Comparison of ENCODE assay signal across 22 mouse cellular contexts in genomic region chr8:71596798-71597197, GRCm38 (mm10). TPM values are rescaled to one million over a fixed set of nuclear protein-coding genes. Genes with fewer than 3 reads are reported as not detected.
A peak's percentile ranks its signal among the peaks of the same experiment; 100 is the strongest.
DNase-seq lines count a peak whose midpoint lies in the region; ATAC-seq and TF ChIP-seq lines count a peak whose summit lies in the region.
"Had no signal": no experiment of that assay in that cellular context is flagged by ENCODE, and none has a peak within 500 bp of the region (broad histone marks: within the 10 kb centered on the region; RNA-seq: fewer than 3 reads in every experiment).

No protein-coding gene starts in this region.

- no peak for TF ChIP-seq CTCF in midbrain, postnatal 0 days (IDR thresholded peaks at IDR 0.05)
- TF ChIP-seq CTCF in MEL (IDR thresholded peaks at IDR 0.05 in 2 of 3, conservative IDR thresholded peaks at IDR 0.05 in 1 of 3; ENCODE audit: control insufficient read depth in 1 of 3, insufficient read depth in 1 of 3, low read depth in 2 of 3, low read length in 3 of 3, poor library complexity in 1 of 3, severe bottlenecking in 1 of 3) = no peak

- ATAC-seq in midbrain, embryonic 14.5 days (ENCODE audit: low FRiP score, low TSS enrichment) = no peak
- no peak for ATAC-seq in midbrain, postnatal 0 days (ENCODE audit: low FRiP score)
- peak; percentile 17; the same call in 1 of the 2 replicates for ATAC-seq in granulocyte monocyte progenitor cell, adult 5-6 weeks (replicated peaks; ENCODE audit: poor library complexity, severe bottlenecking)

- TF ChIP-seq EP300 in MEL (IDR thresholded peaks at IDR 0.05; ENCODE audit: low read depth in 1 of 2, low read length in 2 of 2) = no peak

- 81% methylated on average over 4 of the region's 4 CpGs for WGBS in midbrain, embryonic 14.5 days
- 82% methylated on average over 4 of the region's 4 CpGs for WGBS in midbrain, postnatal 0 days

- H3K9ac ChIP-seq in midbrain, embryonic 14.5 days (replicated peaks; ENCODE audit: low read length) = 0 out of 2 replicates have a peak overlapping the region, but pooled peaks have one; percentile 16
- H3K9ac ChIP-seq in midbrain, postnatal 0 days (replicated peaks; ENCODE audit: low read length, poor library complexity, severe bottlenecking) = no peak overlapping the region
- H3K9ac ChIP-seq in MEL (ENCODE audit: control insufficient read depth, low read depth, low read length, poor library complexity, severe bottlenecking) = no peak overlapping the region
- H3K9ac ChIP-seq: heart, embryonic 13.5 days; kidney, embryonic 15.5 days; limb, embryonic 15.5 days had no signal

- peaks cover 17% of the 10 kb centered on the region for H3K79me2 ChIP-seq in MEL (ENCODE audit: control insufficient read depth, insufficient read depth, low read length, poor library complexity)

- H3K27ac ChIP-seq in midbrain, embryonic 14.5 days (replicated peaks; ENCODE audit: low read depth, low read length) = no peak overlapping the region
- H3K27ac ChIP-seq in midbrain, postnatal 0 days (ENCODE audit: low read depth, low read length) = no peak overlapping the region
- H3K27ac ChIP-seq in MEL (ENCODE audit: control insufficient read depth, low read depth, low read length) = no peak overlapping the region
- H3K27ac ChIP-seq: heart, embryonic 13.5 days; layer of hippocampus, adult 2 months; limb, embryonic 15.5 days had no signal

- H3K9me3 ChIP-seq in midbrain, embryonic 14.5 days (ENCODE audit: control insufficient read depth, low read length) = no peaks in the 10 kb centered on the region
- no peaks in the 10 kb centered on the region for H3K9me3 ChIP-seq in midbrain, postnatal 0 days (ENCODE audit: low read length)
- H3K9me3 ChIP-seq in MEL (replicated peaks; ENCODE audit: insufficient read depth, low read length) = no peaks in the 10 kb centered on the region
- H3K9me3 ChIP-seq: heart, embryonic 13.5 days; kidney, embryonic 15.5 days; limb, embryonic 15.5 days had no signal

- no peak overlapping the region for H3K4me2 ChIP-seq in midbrain, embryonic 14.5 days (ENCODE audit: low read length)
- no peak overlapping the region for H3K4me2 ChIP-seq in midbrain, postnatal 0 days (ENCODE audit: low read depth, low read length, poor library complexity, severe bottlenecking)
- H3K4me2 ChIP-seq: heart, embryonic 13.5 days had no signal

- H3K36me3 ChIP-seq in midbrain, embryonic 14.5 days (ENCODE audit: control insufficient read depth, insufficient read depth, low read length) = peaks cover 11% of the 10 kb centered on the region; the same call in 1 of the 2 replicates
- H3K36me3 ChIP-seq in midbrain, postnatal 0 days (ENCODE audit: insufficient read depth, low read length) = 0 out of 2 replicates have a peak, but pooled peaks cover 3% of the 10 kb centered on the region
- peaks cover 0 to 12% of the 10 kb centered on the region in 2 experiments; a peak in 3 of 4 replicates for H3K36me3 ChIP-seq in MEL (ENCODE audit: control insufficient read depth in 1 of 2, insufficient read depth in 2 of 2, low read length in 2 of 2)

- no peak for DNase-seq in midbrain, embryonic 14.5 days
- DNase-seq in midbrain, postnatal 0 days (ENCODE audit: low spot score) = no peak
- DNase-seq in MEL (ENCODE audit: low read depth, low spot score) = peak; percentile 85
- DNase-seq in spleen, postnatal 36 days (ENCODE audit: low spot score in 2 of 2) = peak; percentile 87 to 89
- DNase-seq in adrenal gland, adult (ENCODE audit: inconsistent age in 2 of 2, low spot score in 1 of 2) = no peak
- no peak for DNase-seq in cerebellum, adult 9-10 months
- DNase-seq: adrenal gland, adult 8-10 months; cerebellum, adult 8-10 months; gastrocnemius, postnatal 25 days; heart, postnatal 4 days; lung, adult 2 months had no signal

- no peak for TF ChIP-seq POLR2A in MEL (IDR thresholded peaks at IDR 0.05; ENCODE audit: control insufficient read depth in 1 of 2, insufficient read depth in 1 of 2, low read depth in 1 of 2, low read length in 2 of 2, poor library complexity in 1 of 2)

- TF ChIP-seq RAD21 in MEL (IDR thresholded peaks at IDR 0.05; ENCODE audit: low read depth, low read length) = no peak

- H3K27me3 ChIP-seq in midbrain, embryonic 14.5 days (ENCODE audit: control insufficient read depth, insufficient read depth, low read length) = peaks cover 12% of the 10 kb centered on the region
- H3K27me3 ChIP-seq in midbrain, postnatal 0 days (ENCODE audit: insufficient read depth, low read length) = peaks cover 9% of the 10 kb centered on the region
- no peaks in the 10 kb centered on the region for H3K27me3 ChIP-seq in MEL (ENCODE audit: control insufficient read depth in 1 of 2, insufficient read depth in 2 of 2, low read length in 2 of 2)

- H3K4me3 ChIP-seq in midbrain, embryonic 14.5 days (replicated peaks; ENCODE audit: low read depth, low read length) = no peak overlapping the region
- no peak overlapping the region for H3K4me3 ChIP-seq in midbrain, postnatal 0 days (ENCODE audit: low read depth, low read length)
- no peak overlapping the region for H3K4me3 ChIP-seq in MEL (ENCODE audit: control insufficient read depth in 1 of 2, insufficient read depth in 1 of 2, low read depth in 2 of 2, low read length in 2 of 2)
- H3K4me3 ChIP-seq: heart, embryonic 13.5 days; kidney, embryonic 15.5 days; layer of hippocampus, adult 2 months; limb, embryonic 15.5 days had no signal

- H3K4me1 ChIP-seq in midbrain, embryonic 14.5 days (ENCODE audit: control insufficient read depth, insufficient read depth, low read length) = peaks cover 17% of the 10 kb centered on the region
- peaks cover 6% of the 10 kb centered on the region for H3K4me1 ChIP-seq in midbrain, postnatal 0 days (ENCODE audit: insufficient read depth, low read length)
- H3K4me1 ChIP-seq in MEL (ENCODE audit: control insufficient read depth in 1 of 2, insufficient read depth in 2 of 2, low read length in 2 of 2) = peaks cover 9 to 24% of the 10 kb centered on the region in 2 experiments

TF ChIP-seq in MEL, 35 proteins besides CTCF, POLR2A, EP300 and RAD21 (continues in another document):
- TF ChIP-seq MYC (IDR thresholded peaks at IDR 0.05; ENCODE audit: low read depth, low read length) (no peak), CHD2 (IDR thresholded peaks at IDR 0.05; ENCODE audit: low read length) (no peak), GABPA (IDR thresholded peaks at IDR 0.05; ENCODE audit: low read depth, low read length) (no peak), SMC3 (IDR thresholded peaks at IDR 0.05; ENCODE audit: low read depth, low read length) (no peak)

RNA-seq across cellular contexts. Expression of gene Fam129c, which starts 0.7 kb away (rescaled TPM):
- 6.3 and 8.5 TPM in 2 replicates for polyA plus RNA-seq in midbrain, embryonic 14.5 days (2014; fragmentation: Nextera tagmentation; extraction: Ambion mirVana)
- 5.3 and 5.9 TPM in 2 replicates for total RNA-seq in midbrain, postnatal 0 days (2014; rRNA removed)
- 4.5 and 4.7 TPM in 2 replicates for polyA plus RNA-seq in midbrain, postnatal 0 days (2015; fragmentation: Nextera tagmentation; extraction: Ambion mirVana)
- total RNA-seq in MEL (2012; rRNA removed) = 3.8 and 7.6 TPM in 2 replicates
- 1 to 10 TPM in 1 of 2 experiments, not detected in 1; 8.3 TPM for polyA plus RNA-seq in MEL (2012; ENCODE audit: insufficient read depth in 1 of 2, insufficient read length in 2 of 2, low read depth in 1 of 2, low replicate concordance in 2 of 2, missing spikeins in 1 of 2)
- total RNA-seq in granulocyte monocyte progenitor cell, adult 5-6 weeks (2014; fragmentation: Nextera tagmentation) = 11.6 and 11.7 TPM in 2 replicates
- total RNA-seq in granulocyte monocyte progenitor cell, adult 5-6 weeks (2017) = 0.69 and 6.1 TPM in 2 replicates

RNA-seq across cellular contexts. Expression of gene Pgls, which starts 4.8 kb away (rescaled TPM):
- 241 and 269 TPM in 2 replicates for polyA plus RNA-seq in midbrain, embryonic 14.5 days (2014; fragmentation: Nextera tagmentation; extraction: Ambion mirVana)
- total RNA-seq in midbrain, postnatal 0 days (2014; rRNA removed) = 333 and 399 TPM in 2 replicates
- polyA plus RNA-seq in midbrain, postnatal 0 days (2015; fragmentation: Nextera tagmentation; extraction: Ambion mirVana) = 293 and 300 TPM in 2 replicates
- 219 and 257 TPM in 2 replicates for total RNA-seq in MEL (2012; rRNA removed)
- polyA plus RNA-seq in MEL (2012; ENCODE audit: insufficient read depth in 1 of 2, insufficient read length in 2 of 2, low read depth in 1 of 2, low replicate concordance in 2 of 2, missing spikeins in 1 of 2) = 100 to 1,000 TPM in 1 of 2 experiments, not detected in 1; 225 TPM
- total RNA-seq in granulocyte monocyte progenitor cell, adult 5-6 weeks (2014; fragmentation: Nextera tagmentation) = 143 and 180 TPM in 2 replicates
- total RNA-seq in granulocyte monocyte progenitor cell, adult 5-6 weeks (2017) = 155 and 185 TPM in 2 replicates

RNA-seq across cellular contexts. Expression of gene Colgalt1, which starts 14.0 kb away (rescaled TPM):
- 60.4 and 70.3 TPM in 2 replicates for polyA plus RNA-seq in midbrain, embryonic 14.5 days (2014; fragmentation: Nextera tagmentation; extraction: Ambion mirVana)
- 104 and 106 TPM in 2 replicates for total RNA-seq in midbrain, postnatal 0 days (2014; rRNA removed)
- polyA plus RNA-seq in midbrain, postnatal 0 days (2015; fragmentation: Nextera tagmentation; extraction: Ambion mirVana) = 62.8 TPM in 2 replicates
- total RNA-seq in MEL (2012; rRNA removed) = 37.8 and 50.9 TPM in 2 replicates
- polyA plus RNA-seq in MEL (2012; ENCODE audit: insufficient read depth in 1 of 2, insufficient read length in 2 of 2, low read depth in 1 of 2, low replicate concordance in 2 of 2, missing spikeins in 1 of 2) = 100 to 1,000 TPM in 1 of 2 experiments, 10 to 100 TPM in 1; 59.0 to 102 TPM
- total RNA-seq in granulocyte monocyte progenitor cell, adult 5-6 weeks (2014; fragmentation: Nextera tagmentation) = 93.8 and 107 TPM in 2 replicates
- total RNA-seq in granulocyte monocyte progenitor cell, adult 5-6 weeks (2017) = 77.1 and 84.4 TPM in 2 replicates

RNA-seq across cellular contexts. Expression of gene Slc27a1, which starts 28.1 kb away (rescaled TPM):
- 33.5 and 41.6 TPM in 2 replicates for polyA plus RNA-seq in midbrain, embryonic 14.5 days (2014; fragmentation: Nextera tagmentation; extraction: Ambion mirVana)
- total RNA-seq in midbrain, postnatal 0 days (2014; rRNA removed) = 150 and 160 TPM in 2 replicates
- polyA plus RNA-seq in midbrain, postnatal 0 days (2015; fragmentation: Nextera tagmentation; extraction: Ambion mirVana) = 99.7 and 110 TPM in 2 replicates
- 0.42 and 0.46 TPM in 2 replicates for total RNA-seq in MEL (2012; rRNA removed)
- 1 to 10 TPM in 1 of 2 experiments, not detected in 1; 1.3 TPM for polyA plus RNA-seq in MEL (2012; ENCODE audit: insufficient read depth in 1 of 2, insufficient read length in 2 of 2, low read depth in 1 of 2, low replicate concordance in 2 of 2, missing spikeins in 1 of 2)
- total RNA-seq in granulocyte monocyte progenitor cell, adult 5-6 weeks (2014; fragmentation: Nextera tagmentation) = 7.8 and 10.2 TPM in 2 replicates
- total RNA-seq in granulocyte monocyte progenitor cell, adult 5-6 weeks (2017) = 3.3 and 6.2 TPM in 2 replicates

RNA-seq across cellular contexts. Expression of gene Nxnl1, which starts 30.4 kb away (rescaled TPM):
- not detected in 2 replicates for polyA plus RNA-seq in midbrain, embryonic 14.5 days (2014; fragmentation: Nextera tagmentation; extraction: Ambion mirVana)
- total RNA-seq in midbrain, postnatal 0 days (2014; rRNA removed) = 0.55 TPM in 1 of 2 replicates, not detected in the other
- polyA plus RNA-seq in midbrain, postnatal 0 days (2015; fragmentation: Nextera tagmentation; extraction: Ambion mirVana) = 0.05 and 0.12 TPM in 2 replicates
- total RNA-seq in MEL (2012; rRNA removed) = 0.04 TPM in 1 of 2 replicates, not detected in the other
- polyA plus RNA-seq in MEL (2012; ENCODE audit: insufficient read depth in 1 of 2, insufficient read length in 2 of 2, low read depth in 1 of 2, low replicate concordance in 2 of 2, missing spikeins in 1 of 2) = 1 to 10 TPM in 1 of 2 experiments, not detected in 1; 1.2 TPM
- total RNA-seq in granulocyte monocyte progenitor cell, adult 5-6 weeks (2014; fragmentation: Nextera tagmentation) = not detected in 2 replicates
- 0.36 TPM in 1 of 2 replicates, not detected in the other for total RNA-seq in granulocyte monocyte progenitor cell, adult 5-6 weeks (2017)
- total RNA-seq: heart, postnatal 4 days; layer of hippocampus, adult 2 months; left cerebral cortex, postnatal 10 days; megakaryocyte-erythroid progenitor cell, adult 5-6 weeks; monocyte, adult 5-6 weeks had no signal
- polyA plus RNA-seq: frontal cortex, adult 2 months; heart, embryonic 13.5 days; intestine, embryonic 14.5 days; lung, adult 2 months; neural tube, embryonic 14.5 days had no signal

Comparison
In these comparisons a context has a peak if more than half of its experiments do, and no peak if none do; other contexts are left out.
1. DNase-seq: peak in MEL (single experiment) and spleen, postnatal 36 days (2 of 2); none in midbrain, embryonic 14.5 days (single experiment), midbrain, postnatal 0 days (single experiment), adrenal gland, adult (0 of 2) and cerebellum, adult 9-10 months (single experiment).